Mouse (Mus musculus) liver, postnatal 0 days (tissue): ENCODE measurements around the gene Pgam2.

Experiments
- CTCF ChIP-seq: sonication (generic); IDR thresholded peaks from 2 replicates; pipeline ENCODE4 v1.5.1; 2016; ENCODE audit warnings: antibody characterized with exemption, low read depth
- EP300 ChIP-seq: IDR thresholded peaks from 2 replicates; pipeline ENCODE4 v1.6.1; 2016; ENCODE audit warnings: antibody characterized with exemption, low read depth, mild to moderate bottlenecking

DNA sequence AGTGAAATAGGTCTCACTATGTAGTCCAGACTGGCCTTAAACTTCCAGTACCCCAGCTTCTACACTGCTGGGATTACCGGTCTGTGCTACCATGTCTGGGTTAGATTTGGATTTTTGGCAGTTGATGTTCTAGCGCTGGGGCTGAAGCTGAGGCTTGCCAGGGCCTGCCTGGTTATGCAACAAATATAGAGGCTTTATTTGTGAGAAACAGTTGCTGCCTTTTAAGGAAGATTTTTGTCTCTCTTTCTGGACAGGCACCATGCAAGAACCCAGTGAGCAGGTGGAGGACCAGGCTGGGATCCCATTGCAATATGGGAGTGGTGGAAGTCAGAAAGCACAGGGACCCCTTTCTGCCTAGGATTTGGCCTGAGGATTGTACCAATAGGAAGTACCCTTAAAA is 38.2 kb upstream of the Pgam2 start:
- TF ChIP-seq EP300, result no peak
- no peak for TF ChIP-seq CTCF
